Mouse (Mus musculus) embryo, embryonic 10 days (tissue): Measurements from ENCODE around the gene Mrpl42.
"Not testable (repeated sequence)": the region's sequence is repeated elsewhere in the genome, so short reads cannot be mapped to it uniquely, and the experiment has no call there.

Source experiments
- DNase-seq: peaks from one replicate; pipeline ENCODE4 v3.0.0-alpha.2; 2015; ENCODE audit warnings: low spot score

Gene Mrpl42

GRCm38 (mm10) chr10:95501463-95502081 is at the start of gene Mrpl42:
Gene Mrpl42 (minus strand): TSS chr10:95501940.
- peak; percentile 95 for DNase-seq

- DNase-seq: no peak
Observed at GRCm38 (mm10) chr10:95550506-95550905, 48.8 kb upstream of the Mrpl42 start.

- not testable (repeated sequence) for DNase-seq
Observed at GRCm38 (mm10) chr10:95549080-95549479, 47.3 kb upstream of the Mrpl42 start.

- no peak for DNase-seq
Observed at GRCm38 (mm10) chr10:95548154-95548826, 46.5 kb upstream of the Mrpl42 start.

GRCm38 (mm10) chr10:95546178-95546577 is 44.4 kb upstream of the Mrpl42 start:
- no peak for DNase-seq

- no peak for DNase-seq
Observed at GRCm38 (mm10) chr10:95545051-95545450, 43.3 kb upstream of the Mrpl42 start.

GRCm38 (mm10) chr10:95544651-95545050 is 42.9 kb upstream of the Mrpl42 start:
- DNase-seq: no peak

GRCm38 (mm10) chr10:95544004-95544403 is 42.3 kb upstream of the Mrpl42 start:
- DNase-seq: no peak

GRCm38 (mm10) chr10:95543377-95543776 is 41.6 kb upstream of the Mrpl42 start:
- DNase-seq: no peak

GRCm38 (mm10) chr10:95542916-95543315 is 41.2 kb upstream of the Mrpl42 start:
- no peak for DNase-seq

GRCm38 (mm10) chr10:95539841-95540240 is 38.1 kb upstream of the Mrpl42 start:
- DNase-seq: no peak

GRCm38 (mm10) chr10:95539260-95539659 is 37.5 kb upstream of the Mrpl42 start:
- no peak for DNase-seq

GRCm38 (mm10) chr10:95536222-95536541 is 34.4 kb upstream of the Mrpl42 start:
- DNase-seq: no peak

- DNase-seq: no peak
Observed at GRCm38 (mm10) chr10:95535399-95536221, 33.9 kb upstream of the Mrpl42 start.

GRCm38 (mm10) chr10:95533382-95533781 is 31.6 kb upstream of the Mrpl42 start:
- no peak for DNase-seq

- DNase-seq: no peak
Observed at GRCm38 (mm10) chr10:95532916-95533315, 31.2 kb upstream of the Mrpl42 start.

- DNase-seq: no peak
Observed at GRCm38 (mm10) chr10:95530551-95531121, 28.9 kb upstream of the Mrpl42 start.

GRCm38 (mm10) chr10:95526495-95527122 is 24.9 kb upstream of the Mrpl42 start:
- DNase-seq: no peak

- no peak for DNase-seq
Observed at GRCm38 (mm10) chr10:95525871-95526270, 24.1 kb upstream of the Mrpl42 start.

GRCm38 (mm10) chr10:95525037-95525675 is 23.4 kb upstream of the Mrpl42 start:
- DNase-seq: no peak

- DNase-seq: no peak
Observed at GRCm38 (mm10) chr10:95517656-95518055, 15.9 kb upstream of the Mrpl42 start.
